Mouse (Mus musculus) G1E (cell line): Measurements from ENCODE around the gene St5.

Experiments used
- CTCF ChIP-seq: IDR thresholded peaks from 2 replicates; pipeline ENCODE4 v1.5.1; 2012; ENCODE audit warnings: low read depth, low read length, inconsistent platforms, mixed read lengths
- GATA1 ChIP-seq: IDR thresholded peaks from 2 replicates; pipeline ENCODE4 v1.6.1; 2012; ENCODE audit warnings: borderline replicate concordance, low read length, inconsistent platforms, mixed read lengths
- GATA2 ChIP-seq: IDR thresholded peaks from 2 replicates; pipeline ENCODE4 v1.6.1; 2012; ENCODE audit warnings: low read depth, low read length, inconsistent platforms, borderline replicate concordance

DNA sequence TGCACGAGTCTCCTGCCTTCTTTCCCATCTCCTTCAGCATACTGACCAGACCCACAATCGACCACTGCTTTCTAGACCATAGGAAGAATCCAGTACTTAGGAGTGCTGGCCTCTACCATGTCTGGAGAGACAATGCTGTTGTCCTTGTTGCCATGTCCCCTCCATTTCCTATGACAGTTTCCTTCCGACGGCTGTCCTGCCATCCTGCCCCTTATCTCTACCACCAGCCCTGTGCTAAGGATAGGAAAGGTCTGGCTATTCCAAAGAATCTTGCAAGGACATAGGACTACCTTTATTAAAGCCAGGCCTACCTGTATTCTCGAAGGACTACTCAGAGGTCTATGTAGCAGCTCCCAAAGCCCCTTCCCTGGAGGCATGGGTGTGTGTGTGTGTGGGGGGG lies 171.9 kb downstream of the St5 start:
- TF ChIP-seq CTCF (no peak), GATA1 (no peak), GATA2 (no peak)
